Mouse (Mus musculus): ENCODE data around the gene Klhl7.
"Not testable (repeated sequence)": the region's sequence is repeated elsewhere in the genome, so short reads cannot be mapped to it uniquely, and the experiment has no call there.

Klhl7 gene

DNA sequence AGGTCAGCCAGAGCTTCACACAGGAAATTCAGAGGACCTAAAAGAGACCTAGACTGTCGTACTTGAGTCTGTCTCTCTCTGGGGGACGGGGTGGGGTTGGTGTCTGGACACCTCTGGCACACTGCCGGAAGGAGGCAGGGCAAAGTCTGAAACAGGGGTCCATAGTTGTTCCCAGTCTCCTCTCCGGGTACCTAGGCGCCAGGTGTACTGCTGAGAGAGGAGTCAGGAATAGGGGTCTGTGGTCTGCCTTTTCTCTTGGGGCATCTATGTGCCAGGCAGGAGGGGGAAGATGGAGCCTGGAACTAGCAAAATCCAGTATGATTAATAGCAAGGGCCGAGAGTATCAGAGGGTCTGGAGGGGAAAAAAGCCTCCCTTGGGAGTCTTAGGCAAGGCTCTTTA lies 5.0 kb upstream of the Klhl7 start:
- no peak for DNase-seq (ENCODE audit: low spot score in 2 of 2)

DNA sequence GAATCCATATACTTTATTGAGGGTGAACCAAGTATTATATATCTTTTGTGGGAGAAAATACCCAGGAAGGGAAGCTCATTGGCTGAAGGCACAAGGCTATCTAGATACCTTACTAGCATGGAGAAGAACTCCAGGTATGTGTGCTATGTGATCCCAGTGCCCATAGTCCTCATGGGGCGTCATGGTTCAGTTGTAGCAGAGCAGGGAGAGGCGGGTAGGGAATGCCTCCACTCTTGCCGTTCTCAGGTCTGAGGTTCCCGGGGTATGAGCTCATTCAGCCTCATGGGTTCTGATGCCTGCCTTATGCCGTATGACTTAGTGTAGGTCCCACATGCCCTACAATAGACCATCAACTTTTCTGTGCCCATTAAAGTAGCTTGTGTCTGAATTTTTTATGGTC lies 4.5 kb upstream of the Klhl7 start:
- DNase-seq (ENCODE audit: low spot score in 2 of 2): no peak

DNA sequence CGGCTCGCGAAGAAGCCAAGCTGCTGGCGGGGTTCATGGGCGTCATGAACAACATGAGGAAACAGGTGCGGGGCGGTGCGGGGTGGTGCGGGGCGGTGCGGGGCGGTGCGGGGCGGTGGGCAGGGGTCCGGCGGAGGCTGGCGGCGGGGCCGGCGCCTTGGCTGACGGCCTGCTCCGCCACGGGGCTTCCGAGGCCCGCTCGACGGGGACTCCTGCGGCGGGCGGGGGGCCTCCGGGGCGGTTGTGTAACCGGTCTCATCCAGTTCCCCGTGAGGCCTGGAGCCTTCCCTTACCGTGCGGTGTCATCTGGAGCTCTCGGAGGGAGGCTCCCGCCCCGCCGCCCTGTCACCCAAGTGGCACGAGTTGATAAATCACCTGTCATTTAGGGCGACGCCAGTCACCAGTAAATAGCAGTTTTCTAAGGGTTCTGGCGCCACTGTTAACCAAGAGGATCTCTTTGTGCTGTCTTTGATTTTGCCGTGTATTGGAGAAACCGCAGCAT lies 456 bp downstream of the Klhl7 start:
- peak; percentile 30 to 51 for DNase-seq (ENCODE audit: low spot score in 2 of 2)

DNA sequence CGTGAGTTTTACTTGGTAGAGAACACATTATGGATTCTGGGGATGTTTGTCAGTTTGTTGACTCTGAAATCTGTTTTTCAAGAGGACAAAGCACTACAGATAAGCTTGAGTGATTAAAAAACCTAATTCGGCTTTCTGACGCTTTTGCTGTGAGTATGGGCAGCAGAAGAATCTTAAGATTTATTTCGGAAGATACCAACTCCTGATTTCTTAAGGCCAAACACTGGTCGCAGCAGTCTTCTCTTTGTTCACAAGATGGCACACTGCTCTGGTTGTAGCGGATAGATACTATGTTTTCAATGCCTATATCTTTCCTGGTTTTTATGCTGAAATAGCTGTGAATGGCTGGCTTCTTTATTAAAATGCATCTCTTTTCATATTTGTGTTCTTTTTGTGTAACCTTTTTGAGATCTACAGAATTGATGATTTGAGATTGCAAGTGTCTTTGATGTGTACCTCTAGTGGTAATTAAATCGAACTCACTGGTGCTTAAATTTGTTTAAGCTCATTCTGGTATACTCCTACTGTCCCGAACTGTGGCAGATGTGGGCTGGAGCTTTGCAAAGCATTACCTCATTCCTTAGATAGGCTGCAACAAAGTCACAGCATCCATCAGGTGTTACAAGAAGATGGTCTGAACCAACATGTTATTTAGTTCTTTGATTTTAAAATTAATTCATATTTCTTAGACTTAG lies 1.2 kb downstream of the Klhl7 start:
- no peak for DNase-seq (ENCODE audit: low spot score in 2 of 2)

- not testable (repeated sequence) for DNase-seq (ENCODE audit: low spot score in 2 of 2)
These were observed 2.8 kb downstream of the Klhl7 start for GRCm38 (mm10) chr5:24103235-24103634.

- DNase-seq (ENCODE audit: low spot score in 2 of 2): no peak
These were observed 3.4 kb downstream of the Klhl7 start for GRCm38 (mm10) chr5:24103841-24104240.

DNA sequence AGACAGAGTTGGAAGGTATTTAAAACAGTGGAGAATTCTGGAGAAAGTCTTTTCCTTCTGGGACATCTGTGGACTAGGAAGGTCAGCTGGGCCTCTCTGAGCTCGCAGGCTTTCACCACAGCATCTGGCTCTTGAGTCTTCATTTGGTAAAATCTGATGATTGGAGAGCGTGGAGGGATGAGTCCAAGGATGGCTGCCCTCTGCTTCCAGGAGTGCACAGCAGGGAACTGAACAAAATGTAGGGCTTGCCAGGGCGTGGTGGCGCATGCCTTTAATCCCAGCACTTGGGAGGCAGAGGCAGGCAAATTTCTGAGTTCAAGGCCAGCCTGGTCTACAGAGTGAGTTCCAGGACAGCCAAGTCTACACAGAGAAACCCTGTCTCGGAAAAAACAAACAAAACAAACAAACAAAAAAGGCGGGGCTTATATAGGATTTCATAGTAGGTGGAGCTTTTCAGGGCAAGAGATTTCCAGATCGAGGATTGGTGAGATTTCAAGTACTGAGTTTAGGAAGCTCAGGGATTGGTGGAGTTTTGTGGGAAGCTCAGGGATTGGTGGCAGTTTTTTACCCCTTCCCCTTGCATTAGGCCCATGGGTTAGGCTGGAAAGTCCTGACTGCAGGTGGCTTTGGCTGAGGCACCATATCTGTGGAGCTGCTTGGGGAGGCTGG lies 6.8 kb downstream of the Klhl7 start:
- no peak for DNase-seq (ENCODE audit: low spot score in 2 of 2)

GRCm38 (mm10) chr5:24107740-24108098 lies 7.3 kb downstream of the Klhl7 start:
- DNase-seq (ENCODE audit: low spot score in 2 of 2): no peak

GRCm38 (mm10) chr5:24110068-24110467 lies 9.7 kb downstream of the Klhl7 start:
- no peak for DNase-seq (ENCODE audit: low spot score in 2 of 2)

DNA sequence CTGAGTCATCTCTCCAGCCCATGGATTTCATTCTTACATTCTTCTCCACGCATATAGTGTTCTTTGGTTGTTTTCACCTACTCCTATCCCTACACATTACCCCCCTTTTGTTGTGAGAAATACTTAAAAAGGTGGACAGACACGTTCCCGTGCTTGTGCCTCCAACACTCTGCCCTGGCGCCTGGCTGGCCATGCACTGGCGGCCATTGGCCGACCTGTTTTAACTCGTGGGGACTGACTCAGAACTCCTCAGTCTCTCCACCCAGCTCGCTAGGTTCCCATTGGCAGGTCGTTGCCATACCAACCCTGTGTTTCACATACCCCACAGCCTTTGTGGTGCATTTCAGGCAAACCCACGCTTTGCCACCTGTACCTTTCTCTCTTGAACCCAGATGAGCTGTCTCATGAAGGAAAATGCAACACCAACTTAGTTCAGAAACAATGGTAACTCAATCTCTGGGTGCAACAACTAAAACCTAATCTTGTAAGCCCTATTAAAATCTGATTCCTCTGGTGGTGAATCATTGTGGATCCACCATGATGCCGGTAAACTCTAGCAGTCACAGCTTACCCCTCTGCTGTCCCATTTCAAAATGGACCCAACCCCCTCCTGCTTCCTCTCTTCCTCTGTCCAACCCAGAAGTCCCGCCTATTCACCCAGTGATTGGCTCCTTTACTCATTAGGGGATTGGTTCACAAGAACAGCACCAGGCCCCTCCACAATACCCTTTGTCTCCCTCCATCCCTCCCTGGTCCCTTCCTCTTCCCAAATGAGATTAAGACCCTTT lies 11.9 kb downstream of the Klhl7 start:
- peak; percentile 14 to 32 for DNase-seq (ENCODE audit: low spot score in 2 of 2)

DNA sequence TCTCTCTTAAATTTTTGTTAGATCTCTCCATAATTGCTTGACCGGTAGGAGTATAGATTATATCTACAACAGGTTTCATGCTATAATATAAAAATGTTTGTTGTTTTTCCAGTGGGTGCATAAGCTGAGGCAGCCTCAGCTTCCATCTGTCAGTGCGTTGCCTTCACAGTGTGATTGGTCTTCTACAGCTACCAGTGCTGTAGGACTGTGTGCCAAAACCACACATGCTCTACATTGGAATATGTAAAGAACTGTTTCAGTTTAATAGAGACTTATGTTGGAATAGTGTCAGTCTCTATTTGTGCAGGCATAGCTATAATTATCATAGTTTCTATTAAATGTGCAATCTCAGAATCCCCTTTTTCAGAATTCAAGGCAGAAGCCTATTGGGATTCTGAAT lies 21.8 kb downstream of the Klhl7 start:
- DNase-seq (ENCODE audit: low spot score in 2 of 2): no peak

DNA sequence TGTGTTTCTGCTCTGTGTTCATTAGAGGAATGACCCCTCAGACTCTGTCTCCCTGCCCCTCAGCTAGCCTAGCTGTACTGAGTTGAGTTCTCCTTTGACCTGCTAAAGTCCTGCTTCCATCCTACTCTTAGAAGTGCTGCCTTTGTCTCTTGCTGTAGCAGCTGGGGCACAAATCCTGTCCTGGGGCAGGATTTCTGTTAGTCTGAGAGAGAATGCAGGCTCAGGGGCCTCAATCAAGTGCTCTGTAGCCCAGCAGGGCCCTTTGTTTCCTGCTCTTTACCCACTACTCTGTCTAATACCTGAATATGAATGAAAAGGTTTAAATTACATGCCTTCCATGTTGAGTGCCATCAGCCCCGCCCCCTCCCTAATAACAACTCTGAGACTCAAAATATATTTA lies 23.8 kb downstream of the Klhl7 start:
- DNase-seq (ENCODE audit: low spot score in 2 of 2): no peak

DNA sequence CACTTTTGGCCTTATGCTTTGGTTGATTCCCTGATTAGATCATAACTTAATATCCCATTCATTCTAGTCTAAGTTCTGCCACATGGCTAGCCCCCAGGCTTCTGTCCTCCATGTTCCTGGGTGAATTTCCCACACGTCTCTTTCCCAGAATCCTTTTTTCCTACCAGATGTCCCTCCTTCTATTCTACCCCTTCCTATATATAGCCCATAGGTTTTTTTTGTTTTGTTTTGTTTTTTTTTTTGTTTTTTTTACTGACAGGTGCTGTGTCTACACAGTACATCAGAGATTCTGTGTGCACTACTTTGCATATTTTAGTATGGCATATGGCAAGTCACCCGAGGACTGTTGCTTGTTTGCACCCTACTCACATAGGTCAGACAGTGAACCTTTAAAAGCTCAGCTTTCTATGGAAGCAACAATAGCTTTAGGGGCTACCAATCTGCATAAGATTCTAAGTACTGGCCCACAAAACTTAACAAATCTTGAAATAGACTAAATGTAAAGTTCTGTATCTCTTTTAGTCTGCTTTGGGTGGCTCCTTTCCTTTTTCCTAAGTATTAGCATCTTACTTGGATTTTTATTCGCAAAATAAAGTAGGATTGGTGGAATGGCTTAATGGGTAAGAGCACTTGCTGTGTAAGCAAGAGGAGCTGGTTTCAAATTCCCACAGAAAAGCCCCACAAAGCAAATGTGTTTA lies 24.3 kb downstream of the Klhl7 start:
- no peak for DNase-seq (ENCODE audit: low spot score in 2 of 2)

DNA sequence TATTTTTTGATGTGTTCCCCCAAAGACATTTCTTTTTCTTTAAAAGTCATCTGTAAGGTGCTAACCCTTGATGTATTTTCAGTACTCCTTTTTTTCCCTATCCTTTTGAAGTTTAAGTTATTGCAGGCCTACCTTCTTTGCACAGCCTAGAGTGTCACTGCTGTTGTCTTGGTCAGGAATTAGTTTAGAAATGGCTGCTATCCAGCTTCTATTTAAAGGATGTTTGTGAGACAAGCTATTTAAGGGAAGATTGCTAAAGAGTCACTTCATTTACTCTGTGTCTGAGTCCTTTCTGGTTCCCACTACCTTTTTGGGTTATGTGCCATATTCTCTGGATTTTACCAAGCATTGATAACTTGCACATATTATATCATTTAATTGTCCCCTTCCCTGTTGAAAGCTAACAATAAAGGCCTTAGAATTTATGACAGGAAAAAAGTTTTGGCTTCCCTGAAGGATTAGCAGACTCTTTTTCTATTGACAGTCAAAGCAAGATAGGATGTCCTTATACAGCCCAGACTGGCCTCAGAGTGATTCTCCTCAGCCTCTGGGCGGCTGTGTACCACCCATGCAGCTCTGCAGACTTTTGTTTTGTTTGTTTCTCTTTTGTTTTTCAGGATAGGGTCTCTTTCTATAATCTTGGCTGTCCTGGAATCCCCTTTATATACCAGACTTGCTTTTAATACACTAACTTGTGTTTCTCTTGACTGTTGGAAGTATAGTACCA lies 25.7 kb downstream of the Klhl7 start:
- no peak for DNase-seq (ENCODE audit: low spot score in 2 of 2)

DNA sequence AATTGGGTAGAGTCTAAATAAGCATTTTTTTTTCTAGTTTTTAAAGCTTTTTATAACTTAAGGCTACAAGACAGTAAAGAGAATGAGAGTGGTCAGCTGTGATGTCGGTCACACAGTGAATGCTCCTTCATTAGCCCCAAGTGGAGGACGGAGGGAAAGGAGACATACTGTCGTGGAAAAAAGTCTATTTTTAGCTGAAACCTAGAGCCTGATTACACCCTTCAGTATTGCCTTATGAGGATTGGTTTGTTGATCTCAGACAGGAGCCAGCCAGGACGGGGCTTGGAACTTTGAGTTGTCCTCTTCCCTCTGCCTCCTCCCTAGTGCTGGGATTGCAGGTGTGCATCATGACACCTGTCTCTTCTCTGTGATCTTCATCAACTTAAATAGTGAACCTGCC lies 26.6 kb downstream of the Klhl7 start:
- DNase-seq (ENCODE audit: low spot score in 2 of 2): no peak

DNA sequence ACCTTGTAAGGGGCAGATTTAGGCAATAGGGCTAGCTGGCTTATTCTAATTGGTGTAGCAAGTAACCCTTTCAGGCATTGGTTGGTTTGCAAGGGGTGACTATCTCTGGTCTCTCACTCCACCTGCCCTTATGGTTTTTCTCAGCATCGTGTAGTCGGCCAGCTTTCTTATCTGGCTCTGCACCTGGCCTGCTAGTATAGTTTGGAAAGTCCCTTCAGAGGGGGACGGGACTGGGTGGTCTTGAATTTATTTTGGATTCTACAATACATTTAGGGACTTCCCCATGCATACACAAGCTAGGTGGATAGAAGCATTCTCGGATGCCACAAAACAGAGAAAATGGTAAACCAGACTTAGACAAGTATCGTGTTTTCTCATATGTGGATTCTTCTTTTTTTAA lies 46.6 kb downstream of the Klhl7 start:
- DNase-seq (ENCODE audit: low spot score in 2 of 2): no peak

DNA sequence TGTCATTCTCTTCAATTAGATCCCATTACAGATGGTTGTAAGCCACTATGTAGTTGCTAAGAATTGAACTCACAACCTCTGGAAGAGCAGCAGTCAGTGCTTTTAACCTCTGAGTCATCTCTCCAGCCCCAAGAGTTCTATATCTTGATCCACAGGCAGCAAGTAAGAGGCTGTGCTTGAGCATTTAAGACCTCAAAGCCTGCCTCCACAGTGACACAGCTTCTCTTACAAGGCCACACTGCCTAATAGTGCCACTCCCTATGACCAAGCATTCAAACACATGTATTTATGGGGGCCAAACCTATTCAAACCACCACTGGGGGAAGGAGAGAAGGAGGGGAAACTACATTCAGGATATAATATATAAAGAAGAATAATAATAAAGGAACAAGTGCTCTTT lies 51.8 kb downstream of the Klhl7 start:
- no peak for DNase-seq (ENCODE audit: low spot score in 2 of 2)

DNA sequence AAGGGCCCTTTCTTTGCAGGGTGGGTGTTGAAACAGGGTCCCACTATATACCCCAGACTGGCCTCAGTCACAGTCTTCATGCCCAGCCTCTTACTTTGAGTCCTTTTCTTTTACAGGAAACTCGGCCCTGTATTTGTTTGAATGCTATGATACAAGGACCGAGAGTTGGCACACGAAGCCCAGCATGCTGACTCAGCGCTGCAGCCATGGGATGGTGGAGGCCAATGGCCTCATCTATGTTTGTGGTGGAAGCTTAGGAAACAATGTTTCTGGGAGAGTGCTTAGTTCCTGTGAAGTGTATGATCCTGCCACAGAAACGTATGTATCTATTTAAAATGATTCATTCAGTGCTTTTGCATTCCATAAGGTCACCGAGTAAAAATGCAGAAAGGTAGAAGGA lies 56.4 kb downstream of the Klhl7 start:
- no peak for DNase-seq (ENCODE audit: low spot score in 2 of 2)

GRCm38 (mm10) chr5:24164789-24165445 lies 64.5 kb downstream of the Klhl7 start, which contains the start of gene Nupl2:
TSS of gene Nupl2 (plus strand) at chr5:24164963.
- peak; percentile 94 for DNase-seq (ENCODE audit: low spot score in 2 of 2)

DNA sequence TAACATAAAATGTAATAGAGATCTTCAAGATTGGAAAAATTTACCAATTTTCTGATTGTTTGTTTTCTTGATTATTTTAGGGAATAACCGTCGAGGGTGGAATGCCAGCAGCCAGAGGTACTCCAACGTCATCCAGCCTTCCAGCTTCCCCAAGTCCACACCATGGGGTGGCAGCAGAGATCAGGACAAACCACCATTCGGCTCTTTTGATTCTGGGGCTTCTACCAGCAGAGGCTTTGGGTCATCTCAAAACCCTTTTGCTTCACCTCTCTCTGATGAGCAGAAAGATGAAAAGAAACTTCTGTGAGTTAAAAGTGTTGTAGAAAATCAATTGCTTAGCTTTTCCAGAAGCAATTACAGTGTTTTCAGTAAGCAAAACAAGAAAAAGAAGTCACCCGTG lies 66.9 kb downstream of the Klhl7 start:
- no peak for DNase-seq (ENCODE audit: low spot score in 2 of 2)

GRCm38 (mm10) chr5:24169881-24170280 lies 69.5 kb downstream of the Klhl7 start:
- DNase-seq (ENCODE audit: low spot score in 2 of 2): no peak
